24 mouse cellular contexts compared by ENCODE assay signal in genomic region chr9:117927466-117927847, GRCm38 (mm10).
A peak's percentile ranks its signal among the peaks of the same experiment; 100 is the strongest.
DNase-seq lines count a peak whose midpoint lies in the region; ATAC-seq and TF ChIP-seq lines count a peak whose summit lies in the region.
"Had no signal": no experiment of that assay in that cellular context is flagged by ENCODE, and none has a peak within 500 bp of the region (broad histone marks: within the 10 kb centered on the region; RNA-seq: fewer than 3 reads in every experiment).

No protein-coding gene starts in this region.

- peak; percentile 28 for ATAC-seq in CD4-positive, CD25-positive, alpha-beta regulatory T cell, adult 4 months
- ATAC-seq in granulocyte monocyte progenitor cell, adult 5-6 weeks (replicated peaks; ENCODE audit: poor library complexity, severe bottlenecking) = peak; percentile 88
- peak; percentile 45 for ATAC-seq in megakaryocyte-erythroid progenitor cell, adult 5-6 weeks (replicated peaks; ENCODE audit: low FRiP score, low TSS enrichment, poor library complexity, severe bottlenecking)
- ATAC-seq: forebrain, embryonic 16.5 days; intestine, postnatal 0 days; lung, postnatal 0 days had no signal

- DNase-seq in 416B (ENCODE audit: low read depth) = peak; percentile 63
- DNase-seq in ovary, postnatal 14 days (ENCODE audit: low spot score) = no peak
- no peak for DNase-seq in layer of hippocampus, adult 2 months (ENCODE audit: low spot score in 2 of 2)
- no peak for DNase-seq in gastrocnemius, postnatal 25 days
- DNase-seq: adrenal gland, adult 2 months; cerebellum, adult 11-12 months; cerebellum, postnatal 10 days; gastrocnemius, postnatal 10 days; heart, postnatal 36 days; kidney, postnatal 25 days; midbrain, embryonic 14.5 days; right cerebral cortex, postnatal 4 days; thymus, postnatal 4 days had no signal

- no peak overlapping the region for H3K27ac ChIP-seq in layer of hippocampus, adult 2 months
- H3K27ac ChIP-seq: forebrain, embryonic 10.5 days; heart, embryonic 15.5 days; hindbrain, embryonic 15.5 days; macrophage; stomach, embryonic 15.5 days had no signal

- H3K4me3 ChIP-seq in layer of hippocampus, adult 2 months = no peak overlapping the region
- H3K4me3 ChIP-seq: forebrain, embryonic 10.5 days; heart, embryonic 15.5 days; hindbrain, embryonic 15.5 days; stomach, embryonic 15.5 days had no signal

- TF ChIP-seq CTCF in layer of hippocampus, adult 2 months (conservative IDR thresholded peaks at IDR 0.05) = no peak

Comparison
In these comparisons a context has a peak if more than half of its experiments do, and no peak if none do; other contexts are left out.
1. ATAC-seq: peak in every context shown above with its lines; median percentile 88 in granulocyte monocyte progenitor cell, adult 5-6 weeks; 45 in megakaryocyte-erythroid progenitor cell, adult 5-6 weeks; 28 in CD4-positive, CD25-positive, alpha-beta regulatory T cell, adult 4 months.